Mouse (Mus musculus) intestine, embryonic 15.5 days (tissue): Measurements from ENCODE around the gene Chm. TPM values are rescaled to one million over a fixed set of nuclear protein-coding genes. Genes with fewer than 3 reads are reported as not detected.
"Not testable (repeated sequence)": the region's sequence is repeated elsewhere in the genome, so short reads cannot be mapped to it uniquely, and the experiment has no call there.

ENCODE experiments used
- ATAC-seq: fragments of 200-750 bp; cut with Nextera tagmentation; 2 replicates; pipeline ENCODE4 v1.8.0; 2017; ENCODE audit warnings: moderate TSS enrichment, moderate library complexity
- H3K27ac ChIP-seq: fragments of 300-500 bp; sonication (generic); 2 replicates; pipeline ENCODE4 v1.5.1; 2015; ENCODE audit warnings: mild to moderate bottlenecking, inconsistent platforms
- H3K27me3 ChIP-seq: fragments of 300-500 bp; sonication (generic); replicated peaks from 2 replicates; pipeline ENCODE4 v1.6.1; 2015; ENCODE audit warnings: inconsistent platforms
- H3K36me3 ChIP-seq: fragments of 300-500 bp; sonication (generic); 2 replicates; pipeline ENCODE4 v1.6.1; 2015; ENCODE audit warnings: inconsistent platforms
- H3K4me1 ChIP-seq: fragments of 300-500 bp; sonication (generic); replicated peaks from 2 replicates; pipeline ENCODE4 v1.6.1; 2015; ENCODE audit warnings: inconsistent platforms
- H3K4me2 ChIP-seq: fragments of 300-500 bp; sonication (generic); replicated peaks from 2 replicates; pipeline ENCODE4 v1.6.1; 2015; ENCODE audit warnings: mild to moderate bottlenecking, inconsistent platforms
- H3K4me3 ChIP-seq: fragments of 300-500 bp; sonication (generic); replicated peaks from 2 replicates; pipeline ENCODE4 v1.5.1; 2015; ENCODE audit warnings: inconsistent platforms
- H3K9ac ChIP-seq: fragments of 300-500 bp; sonication (generic); 2 replicates; pipeline ENCODE4 v1.6.1; 2015; ENCODE audit warnings: inconsistent platforms
- H3K9me3 ChIP-seq: fragments of 300-500 bp; sonication (generic); 2 replicates; pipeline ENCODE4 v1.6.1; 2016; ENCODE audit warnings: inconsistent platforms
- WGBS: fragments of 180-500 bp; shearing (Covaris S2); methylation state at CpG from one replicate; pipeline ENCODE4 v1.1.7; 2015; 5-methylcytosine and 5-hydroxymethylcytosine counted together
- polyA plus RNA-seq: library from polyadenylated mRNA; unstranded; fragments of >200 nt; fragmentation: Nextera tagmentation; extraction: Ambion mirVana; gene quantifications from 2 replicates; pipeline ENCODE4 v1.2.1, GENCODE M21; 2015

Chm gene
- polyA plus RNA-seq: 10.7 and 12.1 TPM in 2 replicates

- H3K4me2 ChIP-seq: peak within 1 kb of the TSS; percentile 47
- peak; percentile 98 for ATAC-seq
- WGBS: 14% methylated on average over 21 of the region's 21 CpGs
These were observed at the start of gene Chm for GRCm38 (mm10) chrX:113185230-113185985. Gene Chm (minus strand): TSS chrX:113185517.

GRCm38 (mm10) chrX:113193901-113194300 is 8.6 kb upstream of the Chm start:
- 44% methylated on average over 2 of the region's 2 CpGs for WGBS
- H3K36me3 ChIP-seq: no peaks in the 10 kb centered on the region
- no peak overlapping the region for H3K4me2 ChIP-seq
- no peaks in the 10 kb centered on the region for H3K27me3 ChIP-seq
- no peaks in the 10 kb centered on the region for H3K9me3 ChIP-seq
- H3K27ac ChIP-seq: no peak overlapping the region
- no peak overlapping the region for H3K4me3 ChIP-seq
- H3K4me1 ChIP-seq: no peaks in the 10 kb centered on the region
- no peak overlapping the region for H3K9ac ChIP-seq
- no peak for ATAC-seq

More at GRCm38 (mm10) chrX:113185230-113185985, at the start of gene Chm:
- Histone ChIP-seq H3K27ac (peak within 1 kb of the TSS; percentile 70; the same call in 1 of the 2 replicates), H3K9me3 (no peaks in the 10 kb centered on the region), H3K27me3 (no peaks in the 10 kb centered on the region), H3K4me3 (peak within 1 kb of the TSS; percentile 49), H3K9ac (peak within 1 kb of the TSS; percentile 45), H3K36me3 (no peaks in the 10 kb centered on the region), H3K4me1 (no peaks in the 10 kb centered on the region)

- Histone ChIP-seq H3K9ac (peak overlapping the region; percentile 45), H3K4me3 (peak overlapping the region; percentile 49), H3K9me3 (no peaks in the 10 kb centered on the region), H3K36me3 (no peaks in the 10 kb centered on the region), H3K27ac (peak overlapping the region; percentile 70; the same call in 1 of the 2 replicates), H3K4me1 (no peaks in the 10 kb centered on the region), H3K27me3 (no peaks in the 10 kb centered on the region), H3K4me2 (peak overlapping the region; percentile 47)
- no peak for ATAC-seq
- WGBS: 11% methylated on average over 17 of the region's 17 CpGs
These were observed 618 bp downstream of the Chm start for GRCm38 (mm10) chrX:113184569-113185229.

- not testable (repeated sequence) for H3K27me3 ChIP-seq, H3K36me3 ChIP-seq, H3K4me2 ChIP-seq, H3K4me3 ChIP-seq, H3K4me1 ChIP-seq, H3K27ac ChIP-seq, ATAC-seq, H3K9ac ChIP-seq, H3K9me3 ChIP-seq
- 87% methylated on average over 4 of the region's 4 CpGs for WGBS
These were observed 4.5 kb downstream of the Chm start for GRCm38 (mm10) chrX:113180856-113181255.

- Histone ChIP-seq H3K4me3 (no peak overlapping the region), H3K27me3 (no peaks in the 10 kb centered on the region), H3K4me1 (no peaks in the 10 kb centered on the region), H3K9ac (no peak overlapping the region), H3K27ac (no peak overlapping the region), H3K4me2 (no peak overlapping the region), H3K9me3 (no peaks in the 10 kb centered on the region), H3K36me3 (no peaks in the 10 kb centered on the region)
- 59% methylated on average over 2 of the region's 2 CpGs for WGBS
- ATAC-seq: no peak
These were observed 12.6 kb downstream of the Chm start for GRCm38 (mm10) chrX:113172766-113173165.

- ATAC-seq: no peak
- H3K27me3 ChIP-seq: no peaks in the 10 kb centered on the region
- 52% methylated on average over 1 of the region's 1 CpGs for WGBS
These were observed 13.0 kb downstream of the Chm start for GRCm38 (mm10) chrX:113172271-113172670.

GRCm38 (mm10) chrX:113160268-113160860 is 25.0 kb downstream of the Chm start:
- Histone ChIP-seq H3K9ac (no peak overlapping the region), H3K4me2 (no peak overlapping the region), H3K27me3 (no peaks in the 10 kb centered on the region), H3K27ac (no peak overlapping the region), H3K9me3 (no peaks in the 10 kb centered on the region), H3K36me3 (no peaks in the 10 kb centered on the region), H3K4me1 (no peaks in the 10 kb centered on the region), H3K4me3 (no peak overlapping the region)
- ATAC-seq: peak; percentile 95
- 52% methylated on average over 3 of the region's 3 CpGs for WGBS

More at GRCm38 (mm10) chrX:113172271-113172670, 13.0 kb downstream of the Chm start:
- Histone ChIP-seq H3K4me2 (no peak overlapping the region), H3K27ac (no peak overlapping the region), H3K4me1 (no peaks in the 10 kb centered on the region), H3K9ac (no peak overlapping the region), H3K4me3 (no peak overlapping the region), H3K36me3 (no peaks in the 10 kb centered on the region), H3K9me3 (no peaks in the 10 kb centered on the region)

GRCm38 (mm10) chrX:113084171-113084570 is 101.1 kb downstream of the Chm start:
- no peak overlapping the region for H3K4me2 ChIP-seq
- H3K27ac ChIP-seq: no peak overlapping the region
- ATAC-seq: no peak
- H3K36me3 ChIP-seq: no peaks in the 10 kb centered on the region
- H3K27me3 ChIP-seq: no peaks in the 10 kb centered on the region
- WGBS: 70% methylated on average over 2 of the region's 2 CpGs
- H3K4me1 ChIP-seq: no peaks in the 10 kb centered on the region
- no peak overlapping the region for H3K4me3 ChIP-seq
- H3K9ac ChIP-seq: no peak overlapping the region
- no peaks in the 10 kb centered on the region for H3K9me3 ChIP-seq

GRCm38 (mm10) chrX:113076053-113076452 is 109.3 kb downstream of the Chm start:
- H3K27me3 ChIP-seq: no peaks in the 10 kb centered on the region
- H3K4me2 ChIP-seq: no peak overlapping the region
- no peak overlapping the region for H3K4me3 ChIP-seq
- no peak overlapping the region for H3K9ac ChIP-seq
- no peaks in the 10 kb centered on the region for H3K4me1 ChIP-seq
- no peaks in the 10 kb centered on the region for H3K36me3 ChIP-seq
- H3K9me3 ChIP-seq: no peaks in the 10 kb centered on the region
- no peak for ATAC-seq
- WGBS: 94% methylated on average over 2 of the region's 2 CpGs
- H3K27ac ChIP-seq: no peak overlapping the region

- H3K36me3 ChIP-seq: no peaks in the 10 kb centered on the region
- H3K4me3 ChIP-seq: no peak overlapping the region
- no peaks in the 10 kb centered on the region for H3K9me3 ChIP-seq
- no peaks in the 10 kb centered on the region for H3K4me1 ChIP-seq
- H3K27me3 ChIP-seq: no peaks in the 10 kb centered on the region
- WGBS: 86% methylated on average over 4 of the region's 4 CpGs
- no peak overlapping the region for H3K9ac ChIP-seq
- no peak for ATAC-seq
- no peak overlapping the region for H3K27ac ChIP-seq
- no peak overlapping the region for H3K4me2 ChIP-seq
These were observed 110.5 kb downstream of the Chm start for GRCm38 (mm10) chrX:113074823-113075222.

- no peak for ATAC-seq
These were observed 181.7 kb downstream of the Chm start for GRCm38 (mm10) chrX:113003621-113004020.

GRCm38 (mm10) chrX:113002192-113002591 is 183.1 kb downstream of the Chm start:
- no peaks in the 10 kb centered on the region for H3K27me3 ChIP-seq
- no peak for ATAC-seq
- H3K4me3 ChIP-seq: no peak overlapping the region
- H3K27ac ChIP-seq: no peak overlapping the region
- H3K4me1 ChIP-seq: no peaks in the 10 kb centered on the region
- no peak overlapping the region for H3K9ac ChIP-seq
- no peaks in the 10 kb centered on the region for H3K36me3 ChIP-seq
- no peak overlapping the region for H3K4me2 ChIP-seq
- WGBS: 75% methylated on average over 3 of the region's 3 CpGs
- H3K9me3 ChIP-seq: no peaks in the 10 kb centered on the region

More at GRCm38 (mm10) chrX:113003621-113004020, 181.7 kb downstream of the Chm start:
- H3K4me1 ChIP-seq: no peaks in the 10 kb centered on the region
- H3K36me3 ChIP-seq: no peaks in the 10 kb centered on the region
- no peaks in the 10 kb centered on the region for H3K9me3 ChIP-seq
- no peaks in the 10 kb centered on the region for H3K27me3 ChIP-seq
- WGBS: 85% methylated on average over 3 of the region's 3 CpGs
- H3K27ac ChIP-seq: no peak overlapping the region
- H3K4me2 ChIP-seq: no peak overlapping the region
- H3K4me3 ChIP-seq: no peak overlapping the region
- no peak overlapping the region for H3K9ac ChIP-seq
